Mouse (Mus musculus): ENCODE results near the gene Gp1bb. TPM values are rescaled to one million over a fixed set of nuclear protein-coding genes. Genes with fewer than 3 reads are reported as not detected.

The Gp1bb gene
- total and polyA plus RNA-seq, 3 experiments: not detected

DNA sequence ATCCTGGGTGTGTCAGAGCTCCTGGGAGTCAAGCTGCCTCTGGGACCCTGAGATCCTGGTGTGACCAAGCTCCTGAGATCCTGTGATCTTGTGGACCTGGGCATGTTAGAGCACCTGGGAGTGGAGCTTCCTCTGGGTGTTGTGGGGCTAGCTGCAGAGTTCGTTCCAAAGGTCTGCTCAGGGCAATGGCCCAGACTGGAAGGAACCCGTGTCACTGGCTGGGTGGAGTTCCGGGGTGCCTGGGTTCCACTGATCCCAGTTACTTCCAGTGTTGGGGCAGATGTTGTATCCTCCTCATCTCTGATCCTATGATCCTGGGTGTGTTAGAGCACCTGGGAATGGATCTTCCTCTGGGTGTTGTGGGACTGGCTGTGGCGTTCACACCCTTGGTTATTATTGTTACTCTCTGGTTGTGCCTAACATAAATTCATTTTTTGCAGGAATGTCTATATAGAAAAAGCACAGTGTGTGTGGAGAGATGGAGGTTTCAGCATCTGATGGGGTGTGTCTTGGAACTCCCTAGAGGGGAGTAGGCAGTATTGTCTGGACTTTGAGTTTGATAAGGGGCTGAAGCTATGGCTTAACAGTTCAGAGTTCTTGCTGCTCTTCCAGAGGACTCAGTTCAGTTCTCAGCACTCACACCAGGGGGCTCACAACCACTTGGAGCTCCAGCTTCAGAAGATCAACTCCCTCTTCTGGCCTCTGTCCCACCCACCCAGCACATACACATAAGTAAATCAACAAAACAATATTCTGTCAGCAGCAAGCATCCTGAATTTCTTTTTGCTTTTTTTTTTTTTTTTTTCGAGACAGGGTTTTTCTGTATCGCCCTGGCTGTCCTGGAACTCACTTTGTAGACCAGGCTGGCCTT lies 31.3 kb upstream of the Gp1bb start:
- DNase-seq (ENCODE audit: extremely low read depth): peak; percentile 27
- Histone ChIP-seq H3K9me3 (replicated peaks; ENCODE audit: low read length) (peaks cover 6% of the 10 kb centered on the region), H3K4me2 (ENCODE audit: insufficient read depth, low read depth, poor library complexity, severe bottlenecking) (no peak overlapping the region), H3K27ac (ENCODE audit: insufficient read depth, low read depth) (no peak overlapping the region), H3K4me3 (replicated peaks in 1 of 3; ENCODE audit: low read depth in 2 of 3, low read length in 2 of 3, poor library complexity in 1 of 3) (no peak overlapping the region), H3K9ac (ENCODE audit: insufficient read depth, low read depth) (no peak overlapping the region), H3K79me2 (replicated peaks; ENCODE audit: control insufficient read depth, extremely low read depth, insufficient read depth, poor library complexity, severe bottlenecking) (no peaks in the 10 kb centered on the region), H3K36me3 (replicated peaks in 1 of 2; ENCODE audit: control insufficient read depth in 1 of 2, insufficient read depth in 1 of 2, low read length in 1 of 2) (no peaks in the 10 kb centered on the region), H3K27me3 (replicated peaks) (peaks cover 8% of the 10 kb centered on the region), H3K4me1 (ENCODE audit: control insufficient read depth in 1 of 2, insufficient read depth in 2 of 2) (peaks cover 0 to 10% of the 10 kb centered on the region in 2 experiments; a peak in 2 of 4 replicates)
- dilution Hi-C loops (cut with MboI; ENCODE audit: extremely low pct_ligation_motif_present, extremely low pct_unique_long_range_greater_than_20kb, low sequenced_read_pairs) (no loop called here), in situ Hi-C loops (cut with MboI; ENCODE audit: low pct_ligation_motif_present, low pct_unique_long_range_greater_than_20kb, low sequenced_read_pairs) (no loop called here)
- TF ChIP-seq SIN3A (IDR thresholded peaks at IDR 0.05; ENCODE audit: low read length): no peak
- peak; percentile 30 for TF ChIP-seq RAD21 (IDR thresholded peaks at IDR 0.05; ENCODE audit: low read depth, low read length)
- TF ChIP-seq USF1 (IDR thresholded peaks at IDR 0.05; ENCODE audit: low read depth, low read length): no peak
- TF ChIP-seq SMC3 (IDR thresholded peaks at IDR 0.05; ENCODE audit: low read depth, low read length): peak; percentile 73
- TF ChIP-seq CTCF (conservative IDR thresholded peaks at IDR 0.05 in 1 of 2, IDR thresholded peaks at IDR 0.05 in 1 of 2; ENCODE audit: low read depth in 2 of 2, low read length in 2 of 2): peak in 1 of 2 experiments; percentile 75; a peak in 2 of 4 replicates
- no peak for TF ChIP-seq MXI1 (IDR thresholded peaks at IDR 0.05; ENCODE audit: low read depth, low read length)

DNA sequence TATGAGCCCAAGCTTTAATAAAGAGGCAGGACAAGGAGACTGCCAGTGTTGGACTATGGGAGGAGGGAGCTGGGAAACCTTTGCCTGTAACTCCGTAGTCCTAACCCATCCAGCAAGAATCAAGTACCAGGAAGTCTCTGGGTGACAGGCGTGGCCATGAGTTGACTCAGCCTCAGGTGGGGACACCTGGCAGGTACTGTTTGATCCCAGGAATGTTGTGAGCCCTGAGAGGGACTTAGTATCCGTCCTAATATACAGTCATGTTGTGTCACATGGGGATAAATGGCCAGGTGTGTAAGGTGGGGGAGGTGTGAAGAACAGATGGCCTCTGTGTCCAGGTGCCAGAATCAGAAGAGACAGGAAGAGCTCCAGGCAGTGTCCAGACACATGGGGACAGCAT lies 26.9 kb upstream of the Gp1bb start:
- Histone ChIP-seq H3K4me1 (ENCODE audit: control insufficient read depth in 1 of 2, insufficient read depth in 2 of 2) (no peaks in the 10 kb centered on the region), H3K36me3 (replicated peaks in 1 of 2; ENCODE audit: control insufficient read depth in 1 of 2, insufficient read depth in 1 of 2, low read length in 1 of 2) (no peaks in the 10 kb centered on the region), H3K79me2 (replicated peaks; ENCODE audit: control insufficient read depth, extremely low read depth, insufficient read depth, poor library complexity, severe bottlenecking) (no peaks in the 10 kb centered on the region), H3K27ac (ENCODE audit: insufficient read depth, low read depth) (no peak overlapping the region), H3K4me3 (replicated peaks in 1 of 3; ENCODE audit: low read depth in 2 of 3, low read length in 2 of 3, poor library complexity in 1 of 3) (no peak overlapping the region), H3K27me3 (replicated peaks) (peaks cover 25% of the 10 kb centered on the region), H3K9me3 (replicated peaks; ENCODE audit: low read length) (peaks cover 11% of the 10 kb centered on the region), H3K9ac (ENCODE audit: insufficient read depth, low read depth) (no peak overlapping the region), H3K4me2 (ENCODE audit: insufficient read depth, low read depth, poor library complexity, severe bottlenecking) (no peak overlapping the region)
- dilution Hi-C loops (cut with MboI; ENCODE audit: extremely low pct_ligation_motif_present, extremely low pct_unique_long_range_greater_than_20kb, low sequenced_read_pairs): no loop called here
- in situ Hi-C loops (cut with MboI; ENCODE audit: low pct_ligation_motif_present, low pct_unique_long_range_greater_than_20kb, low sequenced_read_pairs): no loop called here
- DNase-seq (ENCODE audit: extremely low read depth): no peak
- no peak for TF ChIP-seq RCOR1 (conservative IDR thresholded peaks at IDR 0.05; ENCODE audit: low read depth, low read length)
- TF ChIP-seq CTCF (conservative IDR thresholded peaks at IDR 0.05 in 1 of 2, IDR thresholded peaks at IDR 0.05 in 1 of 2; ENCODE audit: low read depth in 2 of 2, low read length in 2 of 2): no peak
- TF ChIP-seq TCF12 (IDR thresholded peaks at IDR 0.05; ENCODE audit: low read depth, low read length): no peak
- TF ChIP-seq IRF4 (IDR thresholded peaks at IDR 0.05; ENCODE audit: low read depth, low read length): no peak
- TF ChIP-seq USF2 (conservative IDR thresholded peaks at IDR 0.05; ENCODE audit: low read depth, low read length): no peak
- no peak for TF ChIP-seq MAZ (IDR thresholded peaks at IDR 0.05; ENCODE audit: low read depth, low read length)
- no peak for TF ChIP-seq HCFC1 (IDR thresholded peaks at IDR 0.05; ENCODE audit: low read depth, low read length)

- TF ChIP-seq SMC3 (IDR thresholded peaks at IDR 0.05; ENCODE audit: low read depth, low read length) (no peak), CHD1 (IDR thresholded peaks at IDR 0.05; ENCODE audit: low read depth, low read length) (no peak), ELF1 (IDR thresholded peaks at IDR 0.05; ENCODE audit: low read depth, low read length) (no peak), BHLHE40 (IDR thresholded peaks at IDR 0.05; ENCODE audit: low read depth, low read length) (no peak)
Observed at GRCm38 (mm10) chr16:18645329-18645728, 23.1 kb upstream of the Gp1bb start.

More at GRCm38 (mm10) chr16:18645329-18645728, 23.1 kb upstream of the Gp1bb start:
- H3K9ac ChIP-seq (ENCODE audit: insufficient read depth, low read depth): no peak overlapping the region
- H3K4me1 ChIP-seq (ENCODE audit: control insufficient read depth in 1 of 2, insufficient read depth in 2 of 2): no peaks in the 10 kb centered on the region
- no peak overlapping the region for H3K27ac ChIP-seq (ENCODE audit: insufficient read depth, low read depth)
- H3K9me3 ChIP-seq (replicated peaks; ENCODE audit: low read length): peaks cover 9% of the 10 kb centered on the region
- no peaks in the 10 kb centered on the region for H3K79me2 ChIP-seq (replicated peaks; ENCODE audit: control insufficient read depth, extremely low read depth, insufficient read depth, poor library complexity, severe bottlenecking)
- H3K27me3 ChIP-seq (replicated peaks): peaks cover 49% of the 10 kb centered on the region
- no peak for DNase-seq (ENCODE audit: extremely low read depth)
- H3K36me3 ChIP-seq (replicated peaks in 1 of 2; ENCODE audit: control insufficient read depth in 1 of 2, insufficient read depth in 1 of 2, low read length in 1 of 2): no peaks in the 10 kb centered on the region
- dilution Hi-C loops (cut with MboI; ENCODE audit: extremely low pct_ligation_motif_present, extremely low pct_unique_long_range_greater_than_20kb, low sequenced_read_pairs): no loop called here
- no peak overlapping the region for H3K4me2 ChIP-seq (ENCODE audit: insufficient read depth, low read depth, poor library complexity, severe bottlenecking)
- H3K4me3 ChIP-seq (replicated peaks in 1 of 3; ENCODE audit: low read depth in 2 of 3, low read length in 2 of 3, poor library complexity in 1 of 3): no peak overlapping the region
- in situ Hi-C loops (cut with MboI; ENCODE audit: low pct_ligation_motif_present, low pct_unique_long_range_greater_than_20kb, low sequenced_read_pairs): no loop called here

Data from CH12.LX (cell line).